Mouse (Mus musculus) retina, postnatal 1 day (tissue): ENCODE data around the gene Tbk1.

Experiments used
- DNase-seq: peaks from one replicate; pipeline ENCODE4 v3.0.0-alpha.2; 2012

Tbk1 gene

GRCm38 (mm10) chr10:121586675-121587370 lies at the start of gene Tbk1:
Gene Tbk1 (minus strand): TSS chr10:121586787.
- peak; percentile 95 for DNase-seq

- DNase-seq, result no peak
Measured at GRCm38 (mm10) chr10:121636276-121636675, 49.7 kb upstream of the Tbk1 start.

GRCm38 (mm10) chr10:121634159-121634558 lies 47.6 kb upstream of the Tbk1 start:
- DNase-seq, result no peak

- DNase-seq, result no peak
Measured at GRCm38 (mm10) chr10:121628561-121629040, 42.0 kb upstream of the Tbk1 start.

GRCm38 (mm10) chr10:121627216-121627852 lies 40.7 kb upstream of the Tbk1 start:
- no peak for DNase-seq

GRCm38 (mm10) chr10:121626186-121626882 lies 39.7 kb upstream of the Tbk1 start, which contains the start of gene Xpot:
Gene Xpot (minus strand): TSS chr10:121626332.
- peak; percentile 98 for DNase-seq

- no peak for DNase-seq
Measured at GRCm38 (mm10) chr10:121625407-121626185, 39.0 kb upstream of the Tbk1 start.

- no peak for DNase-seq
Measured at GRCm38 (mm10) chr10:121625006-121625405, 38.4 kb upstream of the Tbk1 start.

GRCm38 (mm10) chr10:121623670-121624069 lies 37.1 kb upstream of the Tbk1 start:
- DNase-seq, result no peak

GRCm38 (mm10) chr10:121622431-121622830 lies 35.8 kb upstream of the Tbk1 start:
- DNase-seq, result no peak

GRCm38 (mm10) chr10:121615935-121616334 lies 29.3 kb upstream of the Tbk1 start:
- DNase-seq, result no peak

- DNase-seq, result no peak
Measured at GRCm38 (mm10) chr10:121615146-121615870, 28.7 kb upstream of the Tbk1 start.

- DNase-seq, result no peak
Measured at GRCm38 (mm10) chr10:121613570-121613969, 27.0 kb upstream of the Tbk1 start.

GRCm38 (mm10) chr10:121612448-121612847 lies 25.9 kb upstream of the Tbk1 start:
- DNase-seq, result no peak

- peak; percentile 24 for DNase-seq
Measured at GRCm38 (mm10) chr10:121611587-121611986, 25.0 kb upstream of the Tbk1 start.

- DNase-seq, result no peak
Measured at GRCm38 (mm10) chr10:121608177-121608576, 21.6 kb upstream of the Tbk1 start.

GRCm38 (mm10) chr10:121604632-121605344 lies 18.2 kb upstream of the Tbk1 start:
- DNase-seq, result no peak

- DNase-seq, result no peak
Measured at GRCm38 (mm10) chr10:121603556-121603955, 17.0 kb upstream of the Tbk1 start.

GRCm38 (mm10) chr10:121601272-121601671 lies 14.7 kb upstream of the Tbk1 start:
- DNase-seq, result no peak

- no peak for DNase-seq
Measured at GRCm38 (mm10) chr10:121596580-121596979, 10.0 kb upstream of the Tbk1 start.

- DNase-seq, result no peak
Measured at GRCm38 (mm10) chr10:121591106-121591505, 4.5 kb upstream of the Tbk1 start.
